Mouse (Mus musculus) kidney, embryonic 15.5 days (tissue): ENCODE results near the gene Scn10a. TPM values are rescaled to one million over a fixed set of nuclear protein-coding genes. Genes with fewer than 3 reads are reported as not detected.

Experiments used
- ATAC-seq: fragments of 200-750 bp; cut with Nextera tagmentation; replicated peaks from 2 replicates; pipeline ENCODE4 v1.8.0; 2017; ENCODE audit warnings: moderate TSS enrichment; ENCODE audit not compliant: low FRiP score
- H3K27ac ChIP-seq: fragments of 300-500 bp; sonication (generic); 2 replicates; pipeline ENCODE4 v1.5.1; 2015; ENCODE audit warnings: mild to moderate bottlenecking, inconsistent platforms
- H3K27me3 ChIP-seq: fragments of 300-500 bp; sonication (generic); 2 replicates; pipeline ENCODE4 v1.6.1; 2015; ENCODE audit warnings: inconsistent platforms
- H3K36me3 ChIP-seq: fragments of 300-500 bp; sonication (generic); 2 replicates; pipeline ENCODE4 v1.6.1; 2015; ENCODE audit warnings: inconsistent platforms
- H3K4me1 ChIP-seq: fragments of 300-500 bp; sonication (generic); 2 replicates; pipeline ENCODE4 v1.6.1; 2015; ENCODE audit warnings: inconsistent platforms
- H3K4me2 ChIP-seq: fragments of 300-500 bp; sonication (generic); 2 replicates; pipeline ENCODE4 v1.6.1; 2015; ENCODE audit warnings: moderate library complexity, mild to moderate bottlenecking, inconsistent platforms
- H3K4me3 ChIP-seq: fragments of 300-500 bp; sonication (generic); replicated peaks from 2 replicates; pipeline ENCODE4 v1.5.1; 2015; ENCODE audit warnings: mild to moderate bottlenecking, inconsistent platforms
- H3K9ac ChIP-seq: fragments of 300-500 bp; sonication (generic); 2 replicates; pipeline ENCODE4 v1.6.1; 2015; ENCODE audit warnings: mild to moderate bottlenecking, inconsistent platforms
- H3K9me3 ChIP-seq: fragments of 300-500 bp; sonication (generic); replicated peaks from 2 replicates; pipeline ENCODE4 v1.6.1; 2016; ENCODE audit warnings: inconsistent platforms
- WGBS: fragments of 180-500 bp; shearing (Covaris S2); methylation state at CpG from one replicate; pipeline ENCODE4 v1.1.7; 2015; ENCODE audit warnings: mixed read lengths; 5-methylcytosine and 5-hydroxymethylcytosine counted together
- polyA plus RNA-seq: library from polyadenylated mRNA; unstranded; fragments of >200 nt; fragmentation: Nextera tagmentation; extraction: Ambion mirVana; gene quantifications from 2 replicates; pipeline ENCODE4 v1.2.1, GENCODE M21; 2015

Gene Scn10a
- polyA plus RNA-seq, 1 experiment from 2014 or later: not detected

GRCm38 (mm10) chr9:119597332-119597731 is 121.8 kb downstream of the Scn10a start:
- H3K4me2 ChIP-seq: no peak overlapping the region
- no peak for ATAC-seq
- WGBS: 79% methylated on average over 8 of the region's 8 CpGs

GRCm38 (mm10) chr9:119589592-119589991 is 129.5 kb downstream of the Scn10a start:
- Histone ChIP-seq H3K4me1 (peaks cover 11% of the 10 kb centered on the region), H3K9ac (no peak overlapping the region), H3K27ac (no peak overlapping the region), H3K9me3 (no peaks in the 10 kb centered on the region), H3K4me2 (no peak overlapping the region), H3K27me3 (peaks cover 53% of the 10 kb centered on the region), H3K4me3 (no peak overlapping the region), H3K36me3 (no peaks in the 10 kb centered on the region)
- ATAC-seq: no peak
- 82% methylated on average over 8 of the region's 8 CpGs for WGBS

More at GRCm38 (mm10) chr9:119597332-119597731, 121.8 kb downstream of the Scn10a start:
- H3K9me3 ChIP-seq: no peaks in the 10 kb centered on the region
- peaks cover 10% of the 10 kb centered on the region for H3K27me3 ChIP-seq
- H3K9ac ChIP-seq: no peak overlapping the region
- no peak overlapping the region for H3K27ac ChIP-seq
- H3K36me3 ChIP-seq: no peaks in the 10 kb centered on the region
- H3K4me3 ChIP-seq: no peak overlapping the region
- no peaks in the 10 kb centered on the region for H3K4me1 ChIP-seq

- no peak for ATAC-seq
- H3K9ac ChIP-seq: no peak overlapping the region
- H3K4me2 ChIP-seq: peak overlapping the region; percentile 51
- H3K4me1 ChIP-seq: peaks cover 11% of the 10 kb centered on the region
- H3K36me3 ChIP-seq: no peaks in the 10 kb centered on the region
- no peaks in the 10 kb centered on the region for H3K9me3 ChIP-seq
- no peak overlapping the region for H3K27ac ChIP-seq
- peak overlapping the region; percentile 18 for H3K4me3 ChIP-seq
- 17% methylated on average over 26 of the region's 26 CpGs for WGBS
- peaks cover 60% of the 10 kb centered on the region for H3K27me3 ChIP-seq
Observed at GRCm38 (mm10) chr9:119588763-119589449, 130.2 kb downstream of the Scn10a start.

- ATAC-seq: 0 out of 2 replicates have a peak, but pooled peaks have one; percentile 6
- Histone ChIP-seq H3K27ac (no peak overlapping the region), H3K9ac (no peak overlapping the region), H3K4me3 (no peak overlapping the region), H3K9me3 (no peaks in the 10 kb centered on the region), H3K36me3 (no peaks in the 10 kb centered on the region), H3K4me1 (peaks cover 15% of the 10 kb centered on the region), H3K4me2 (no peak overlapping the region), H3K27me3 (peaks cover 97% of the 10 kb centered on the region)
- 0% methylated on average over 6 of the region's 6 CpGs for WGBS
Observed at GRCm38 (mm10) chr9:119580668-119581067, 138.5 kb downstream of the Scn10a start.

GRCm38 (mm10) chr9:119580187-119580586 is 138.9 kb downstream of the Scn10a start:
- ATAC-seq: no peak
- no peak overlapping the region for H3K4me2 ChIP-seq
- WGBS: 88% methylated on average over 17 of the region's 17 CpGs
- H3K4me1 ChIP-seq: peaks cover 15% of the 10 kb centered on the region
- H3K36me3 ChIP-seq: no peaks in the 10 kb centered on the region
- no peak overlapping the region for H3K4me3 ChIP-seq
- H3K9me3 ChIP-seq: no peaks in the 10 kb centered on the region
- no peak overlapping the region for H3K27ac ChIP-seq
- H3K9ac ChIP-seq: no peak overlapping the region
- H3K27me3 ChIP-seq: peaks cover 98% of the 10 kb centered on the region

GRCm38 (mm10) chr9:119578636-119579438 is 140.3 kb downstream of the Scn10a start, which contains the start of gene Scn5a:
Gene Scn5a (minus strand): TSS chr9:119579016.
- H3K36me3 ChIP-seq: no peaks in the 10 kb centered on the region
- ATAC-seq: peak; percentile 64
- H3K9ac ChIP-seq: peak within 1 kb of the TSS; percentile 52
- H3K4me1 ChIP-seq: peaks cover 15% of the 10 kb centered on the region
- under 1% methylated on average over 72 of the region's 99 CpGs for WGBS
- peak within 1 kb of the TSS; percentile 57 for H3K4me3 ChIP-seq
- peak within 1 kb of the TSS; percentile 99 for H3K4me2 ChIP-seq
- no peaks in the 10 kb centered on the region for H3K9me3 ChIP-seq
- peaks cover 98% of the 10 kb centered on the region for H3K27me3 ChIP-seq
- no peak within 1 kb of the TSS for H3K27ac ChIP-seq

GRCm38 (mm10) chr9:119578311-119578635 is 140.8 kb downstream of the Scn10a start:
- Histone ChIP-seq H3K27ac (no peak overlapping the region), H3K9ac (peak overlapping the region; percentile 52), H3K36me3 (no peaks in the 10 kb centered on the region), H3K9me3 (no peaks in the 10 kb centered on the region), H3K4me1 (peaks cover 15% of the 10 kb centered on the region), H3K27me3 (peaks cover 99% of the 10 kb centered on the region), H3K4me2 (peak overlapping the region; percentile 99), H3K4me3 (peak overlapping the region; percentile 57)
- WGBS: under 1% methylated on average over 24 of the region's 24 CpGs
- no peak for ATAC-seq

- ATAC-seq: no peak
- WGBS: 76% methylated on average over 2 of the region's 2 CpGs
Observed at GRCm38 (mm10) chr9:119576977-119577376, 142.1 kb downstream of the Scn10a start.

GRCm38 (mm10) chr9:119575732-119576131 is 143.4 kb downstream of the Scn10a start:
- 56% methylated on average over 9 of the region's 9 CpGs for WGBS
- no peaks in the 10 kb centered on the region for H3K9me3 ChIP-seq
- H3K4me1 ChIP-seq: peaks cover 15% of the 10 kb centered on the region
- peaks cover 100% of the 10 kb centered on the region for H3K27me3 ChIP-seq
- no peak overlapping the region for H3K4me3 ChIP-seq
- ATAC-seq: no peak
- no peak overlapping the region for H3K27ac ChIP-seq
- H3K4me2 ChIP-seq: no peak overlapping the region
- no peaks in the 10 kb centered on the region for H3K36me3 ChIP-seq
- H3K9ac ChIP-seq: no peak overlapping the region

More at GRCm38 (mm10) chr9:119576977-119577376, 142.1 kb downstream of the Scn10a start:
- Histone ChIP-seq H3K4me3 (no peak overlapping the region), H3K9ac (no peak overlapping the region), H3K36me3 (no peaks in the 10 kb centered on the region), H3K9me3 (no peaks in the 10 kb centered on the region), H3K27me3 (peaks cover 100% of the 10 kb centered on the region), H3K4me2 (no peak overlapping the region), H3K27ac (no peak overlapping the region), H3K4me1 (peaks cover 15% of the 10 kb centered on the region)

GRCm38 (mm10) chr9:119574366-119574765 is 144.8 kb downstream of the Scn10a start:
- no peak overlapping the region for H3K27ac ChIP-seq
- WGBS: 85% methylated on average over 7 of the region's 7 CpGs

GRCm38 (mm10) chr9:119573009-119573408 is 146.1 kb downstream of the Scn10a start:
- no peak overlapping the region for H3K4me2 ChIP-seq
- H3K27me3 ChIP-seq: peaks cover 90% of the 10 kb centered on the region
- no peak overlapping the region for H3K27ac ChIP-seq
- no peak overlapping the region for H3K4me3 ChIP-seq
- H3K9me3 ChIP-seq: no peaks in the 10 kb centered on the region
- H3K9ac ChIP-seq: no peak overlapping the region
- H3K4me1 ChIP-seq: peaks cover 2% of the 10 kb centered on the region; the same call in 1 of the 2 replicates
- no peaks in the 10 kb centered on the region for H3K36me3 ChIP-seq
- 52% methylated on average over 14 of the region's 14 CpGs for WGBS
- no peak for ATAC-seq

More at GRCm38 (mm10) chr9:119574366-119574765, 144.8 kb downstream of the Scn10a start:
- H3K4me1 ChIP-seq: peaks cover 15% of the 10 kb centered on the region
- peaks cover 100% of the 10 kb centered on the region for H3K27me3 ChIP-seq
- H3K36me3 ChIP-seq: no peaks in the 10 kb centered on the region
- no peak for ATAC-seq
- no peak overlapping the region for H3K4me3 ChIP-seq
- no peaks in the 10 kb centered on the region for H3K9me3 ChIP-seq
- H3K9ac ChIP-seq: no peak overlapping the region
- no peak overlapping the region for H3K4me2 ChIP-seq

- Histone ChIP-seq H3K9me3 (no peaks in the 10 kb centered on the region), H3K36me3 (no peaks in the 10 kb centered on the region), H3K4me1 (peaks cover 6% of the 10 kb centered on the region; the same call in 1 of the 2 replicates), H3K4me2 (no peak overlapping the region), H3K4me3 (no peak overlapping the region), H3K27ac (no peak overlapping the region), H3K27me3 (peaks cover 82% of the 10 kb centered on the region), H3K9ac (no peak overlapping the region)
- WGBS: 5% methylated on average over 15 of the region's 15 CpGs
- no peak for ATAC-seq
Observed at GRCm38 (mm10) chr9:119571411-119571888, 147.7 kb downstream of the Scn10a start.
